Mouse (Mus musculus): ENCODE results near the gene Tns1.

- TF ChIP-seq CTCF (IDR thresholded peaks at IDR 0.05; ENCODE audit: low read depth, low read length) (no peak), EP300 (IDR thresholded peaks at IDR 0.05; ENCODE audit: insufficient read depth, low read depth, low read length) (no peak), POLR2A (IDR thresholded peaks at IDR 0.05; ENCODE audit: insufficient read depth, low read length) (no peak)
These were observed 50.5 kb downstream of the Tns1 start for GRCm38 (mm10) chr1:74073791-74074190.

Measured in ES-Bruce4 (cell line).